Mouse (Mus musculus) embryonic facial prominence, embryonic 13.5 days (tissue): Measurements from ENCODE around the gene Ppp3r1. TPM values are rescaled to one million over a fixed set of nuclear protein-coding genes. Genes with fewer than 3 reads are reported as not detected.

ENCODE experiments used
- polyA plus RNA-seq: library from polyadenylated mRNA; unstranded; fragments of >200 nt; fragmentation: Nextera tagmentation; extraction: Ambion mirVana; gene quantifications from 2 replicates; pipeline ENCODE4 v1.2.1, GENCODE M21; 2015

Gene Ppp3r1
- polyA plus RNA-seq, 1 experiment from 2014 or later: 87.8 TPM

Other genes starting within 250 kb of the Ppp3r1 start
- 1.7 and 2.2 TPM in 2 replicates for gene Fbxo48, start 207.9 kb upstream of the Ppp3r1 start, polyA plus RNA-seq
- gene Cnrip1, start 107.7 kb upstream of the Ppp3r1 start, polyA plus RNA-seq: 32.8 and 34.2 TPM in 2 replicates
- gene Plek, start 106.9 kb upstream of the Ppp3r1 start, polyA plus RNA-seq: 4.3 and 4.5 TPM in 2 replicates
- 26.5 and 31.6 TPM in 2 replicates for gene Wdr92, start 22.8 kb downstream of the Ppp3r1 start, polyA plus RNA-seq
- gene Pno1, start 52.3 kb downstream of the Ppp3r1 start, polyA plus RNA-seq: 74.2 and 74.8 TPM in 2 replicates
- 99.4 and 108 TPM in 2 replicates for gene C1d, start 98.3 kb downstream of the Ppp3r1 start, polyA plus RNA-seq